Mouse (Mus musculus) bone marrow, adult 2 months (tissue): ENCODE measurements around the gene Mtfp1.
A peak's percentile ranks its signal among the peaks of the same experiment; 100 is the strongest.

ENCODE experiments used
- CTCF ChIP-seq: fragments of 200-500 bp; IDR thresholded peaks from 2 replicates; pipeline ENCODE4 v1.5.1; 2011; ENCODE audit warnings: low read length, control low read depth; ENCODE audit not compliant: control insufficient read depth, insufficient read depth
- POLR2A ChIP-seq: fragments of 200-500 bp; IDR thresholded peaks from 2 replicates; pipeline ENCODE4 v1.6.1; 2011; ENCODE audit warnings: low read depth, mild to moderate bottlenecking, control low read depth, low read length, borderline replicate concordance; ENCODE audit not compliant: control insufficient read depth

- TF ChIP-seq CTCF (peak; percentile 51), POLR2A (no peak)
Observed at GRCm38 (mm10) chr11:4083316-4084078, 11.7 kb downstream of the Mtfp1 start.
